Mouse (Mus musculus) midbrain, embryonic 14.5 days (tissue): ENCODE data around the gene Atg3. TPM values are rescaled to one million over a fixed set of nuclear protein-coding genes. Genes with fewer than 3 reads are reported as not detected.

Source experiments
- ATAC-seq: fragments of 200-750 bp; cut with Nextera tagmentation; 2 replicates; pipeline ENCODE4 v1.8.0; 2017; ENCODE audit warnings: moderate number of reproducible peaks, moderate library complexity; ENCODE audit not compliant: low FRiP score, low TSS enrichment
- DNase-seq: peaks from one replicate; pipeline ENCODE4 v3.0.0-alpha.2; 2015
- H3K27ac ChIP-seq: fragments of 300-500 bp; sonication (generic); replicated peaks from 2 replicates; pipeline ENCODE4 v1.5.1; 2014; ENCODE audit warnings: mild to moderate bottlenecking, low read depth, low read length, moderate library complexity
- H3K27me3 ChIP-seq: fragments of 300-500 bp; sonication (generic); 2 replicates; pipeline ENCODE4 v1.6.1; 2014; ENCODE audit warnings: low read length, control low read depth, mixed read lengths; ENCODE audit not compliant: control insufficient read depth, insufficient read depth
- H3K36me3 ChIP-seq: fragments of 300-500 bp; sonication (generic); 2 replicates; pipeline ENCODE4 v1.6.1; 2014; ENCODE audit warnings: low read length, control low read depth; ENCODE audit not compliant: control insufficient read depth, insufficient read depth
- H3K4me1 ChIP-seq: fragments of 300-500 bp; sonication (generic); 2 replicates; pipeline ENCODE4 v1.6.1; 2014; ENCODE audit warnings: mild to moderate bottlenecking, antibody characterized with exemption, low read length, control low read depth; ENCODE audit not compliant: control insufficient read depth, insufficient read depth
- H3K4me2 ChIP-seq: fragments of 300-500 bp; sonication (generic); 2 replicates; pipeline ENCODE4 v1.6.1; 2014; ENCODE audit warnings: mild to moderate bottlenecking, low read length, moderate library complexity
- H3K4me3 ChIP-seq: fragments of 300-500 bp; sonication (generic); replicated peaks from 2 replicates; pipeline ENCODE4 v1.5.1; 2014; ENCODE audit warnings: low read depth, low read length
- H3K9ac ChIP-seq: fragments of 300-500 bp; sonication (generic); replicated peaks from 2 replicates; pipeline ENCODE4 v1.6.1; 2014; ENCODE audit warnings: mild to moderate bottlenecking, low read length, moderate library complexity
- H3K9me3 ChIP-seq: fragments of 300-500 bp; sonication (generic); 2 replicates; pipeline ENCODE4 v1.6.1; 2016; ENCODE audit warnings: low read length, control low read depth, mixed read lengths; ENCODE audit not compliant: control insufficient read depth
- WGBS: fragments of 180-500 bp; shearing (Covaris S2); extraction: QIAGEN DNeasy Blood & Tissue Kit; methylation state at CpG from one replicate; pipeline ENCODE4 v1.1.7; 2014; 5-methylcytosine and 5-hydroxymethylcytosine counted together
- polyA plus RNA-seq: library from polyadenylated mRNA; unstranded; fragments of >200 nt; fragmentation: Nextera tagmentation; extraction: Ambion mirVana; gene quantifications from 2 replicates; pipeline ENCODE4 v1.2.1, GENCODE M21; 2014

Gene Atg3
- polyA plus RNA-seq, 1 experiment from 2014 or later = 46.6 TPM

DNA sequence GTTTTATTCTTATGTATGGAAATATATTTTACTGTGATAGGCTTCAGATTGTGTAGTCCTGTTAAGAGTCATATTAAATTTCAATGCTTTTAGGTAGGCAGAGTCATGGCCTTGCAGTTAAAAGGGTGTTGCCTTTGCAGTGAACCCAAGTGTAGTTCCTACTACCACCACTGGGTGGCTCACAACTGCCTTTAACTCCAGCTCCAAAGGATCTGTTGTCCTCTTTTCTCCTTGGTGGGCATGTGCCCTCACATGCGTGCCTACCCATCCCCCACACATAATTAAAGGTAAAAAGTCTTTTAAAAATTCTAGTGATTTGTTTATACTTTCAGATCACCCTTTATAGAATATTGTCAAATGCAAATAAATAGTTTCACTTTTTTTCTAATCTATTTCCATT lies 34.0 kb downstream of the Atg3 start:
- Histone ChIP-seq H3K4me3 (no peak overlapping the region), H3K9ac (no peak overlapping the region), H3K27me3 (no peaks in the 10 kb centered on the region), H3K4me2 (no peak overlapping the region), H3K36me3 (peaks cover 9% of the 10 kb centered on the region; the same call in 1 of the 2 replicates), H3K27ac (no peak overlapping the region), H3K9me3 (no peaks in the 10 kb centered on the region), H3K4me1 (no peaks in the 10 kb centered on the region)
- DNase-seq = peak; percentile 90
- peak; percentile 59 for ATAC-seq
- 8% methylated on average over 1 of the region's 1 CpGs for WGBS

- Histone ChIP-seq H3K4me1 (no peaks in the 10 kb centered on the region), H3K27me3 (no peaks in the 10 kb centered on the region), H3K9me3 (no peaks in the 10 kb centered on the region), H3K27ac (no peak overlapping the region), H3K9ac (no peak overlapping the region), H3K4me3 (no peak overlapping the region), H3K36me3 (no peaks in the 10 kb centered on the region), H3K4me2 (no peak overlapping the region)
- DNase-seq (peak; percentile 95), ATAC-seq (peak; percentile 65)
- 29% methylated on average over 6 of the region's 6 CpGs for WGBS
Measured at GRCm38 (mm10) chr16:45196816-45197215, 38.2 kb downstream of the Atg3 start.

GRCm38 (mm10) chr16:45201395-45201794 lies 42.8 kb downstream of the Atg3 start:
- Histone ChIP-seq H3K36me3 (no peaks in the 10 kb centered on the region), H3K9ac (no peak overlapping the region), H3K4me2 (no peak overlapping the region), H3K9me3 (no peaks in the 10 kb centered on the region), H3K27me3 (no peaks in the 10 kb centered on the region), H3K4me1 (no peaks in the 10 kb centered on the region), H3K27ac (no peak overlapping the region), H3K4me3 (no peak overlapping the region)
- ATAC-seq (no peak), DNase-seq (no peak)
- WGBS = 96% methylated on average over 2 of the region's 2 CpGs

DNA sequence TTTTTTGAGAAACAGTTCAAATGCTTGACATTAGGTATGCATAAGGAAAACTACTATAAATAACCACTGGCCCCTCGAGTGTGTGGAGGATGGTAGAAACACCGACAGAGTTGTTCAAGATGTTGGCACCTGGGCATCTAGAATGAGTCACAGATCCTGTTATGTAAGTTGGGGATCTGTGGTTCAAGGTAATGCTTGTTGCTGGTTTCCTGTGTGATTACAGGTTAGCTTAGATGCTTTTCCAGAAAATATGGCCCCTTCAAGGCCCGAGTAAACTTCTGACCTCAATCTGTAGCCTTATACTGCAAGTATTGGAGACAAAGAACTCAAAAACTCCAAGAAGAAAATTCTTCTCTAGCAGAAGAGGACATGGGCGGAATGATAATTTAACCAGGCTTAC lies 45.9 kb downstream of the Atg3 start:
- H3K36me3 ChIP-seq = no peaks in the 10 kb centered on the region
- DNase-seq (no peak), ATAC-seq (no peak)
- 87% methylated on average over 4 of the region's 4 CpGs for WGBS
- H3K27me3 ChIP-seq = no peaks in the 10 kb centered on the region
- no peaks in the 10 kb centered on the region for H3K4me1 ChIP-seq
- H3K27ac ChIP-seq = no peak overlapping the region
- no peak overlapping the region for H3K9ac ChIP-seq
- H3K9me3 ChIP-seq = no peaks in the 10 kb centered on the region
- no peak overlapping the region for H3K4me3 ChIP-seq
- no peak overlapping the region for H3K4me2 ChIP-seq

- ATAC-seq (no peak), DNase-seq (no peak)
- 76% methylated on average over 12 of the region's 12 CpGs for WGBS
- no peak overlapping the region for H3K4me2 ChIP-seq
- H3K36me3 ChIP-seq = no peaks in the 10 kb centered on the region
- H3K9me3 ChIP-seq = no peaks in the 10 kb centered on the region
- H3K27ac ChIP-seq = no peak overlapping the region
- H3K4me3 ChIP-seq = no peak overlapping the region
- no peak overlapping the region for H3K9ac ChIP-seq
- H3K27me3 ChIP-seq = no peaks in the 10 kb centered on the region
- H3K4me1 ChIP-seq = no peaks in the 10 kb centered on the region
Measured at GRCm38 (mm10) chr16:45204859-45205670, 46.5 kb downstream of the Atg3 start.

DNA sequence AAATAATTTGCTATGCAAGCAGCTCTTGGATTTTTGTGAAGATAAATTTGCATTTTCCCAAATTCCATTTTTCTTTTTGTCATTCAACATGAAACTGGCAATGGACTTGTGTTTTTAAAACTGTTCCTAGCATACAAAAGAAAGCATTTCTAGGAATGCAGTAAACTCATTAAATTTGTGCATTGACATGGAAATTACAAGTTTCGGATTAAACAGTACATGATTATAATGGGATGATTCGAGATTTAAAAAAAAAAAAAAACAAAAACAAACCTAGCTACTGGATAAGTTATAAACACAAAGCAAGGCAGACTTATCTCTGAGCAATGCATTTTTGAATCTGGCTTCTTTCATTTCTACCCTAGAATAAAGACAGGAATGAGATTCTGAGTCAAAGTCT lies 63.4 kb downstream of the Atg3 start:
- no peaks in the 10 kb centered on the region for H3K27me3 ChIP-seq
- H3K9me3 ChIP-seq = no peaks in the 10 kb centered on the region
- H3K9ac ChIP-seq = no peak overlapping the region
- no peak overlapping the region for H3K4me3 ChIP-seq
- no peaks in the 10 kb centered on the region for H3K36me3 ChIP-seq
- no peak for DNase-seq
- H3K27ac ChIP-seq = no peak overlapping the region
- 71% methylated on average over 2 of the region's 2 CpGs for WGBS
- no peak for ATAC-seq
- H3K4me2 ChIP-seq = no peak overlapping the region
- 0 out of 2 replicates have a peak, but pooled peaks cover 3% of the 10 kb centered on the region for H3K4me1 ChIP-seq

DNA sequence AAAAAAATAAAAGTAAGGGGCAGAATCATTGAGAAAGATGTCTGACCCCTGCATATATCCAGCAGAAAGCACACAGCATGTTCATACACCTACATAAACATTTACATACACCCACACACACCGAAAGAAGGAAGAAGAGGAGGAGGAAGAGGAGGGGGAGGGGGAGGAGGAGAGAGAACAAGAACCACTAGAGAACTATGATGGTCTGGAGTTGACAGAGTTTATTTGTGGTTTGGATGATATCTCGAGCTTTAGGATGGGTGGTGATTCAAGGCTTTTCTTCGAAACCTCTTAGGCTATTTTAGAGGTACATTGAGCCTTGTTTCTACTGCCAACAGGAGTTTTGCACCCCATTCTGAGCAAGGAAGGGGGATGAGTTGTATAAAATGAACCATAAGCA lies 64.2 kb downstream of the Atg3 start:
- ATAC-seq (no peak), DNase-seq (no peak)
- Histone ChIP-seq H3K36me3 (no peaks in the 10 kb centered on the region), H3K4me2 (no peak overlapping the region), H3K9ac (no peak overlapping the region), H3K4me3 (no peak overlapping the region), H3K9me3 (no peaks in the 10 kb centered on the region), H3K27me3 (no peaks in the 10 kb centered on the region), H3K4me1 (no peaks in the 10 kb centered on the region), H3K27ac (no peak overlapping the region)
- WGBS = 92% methylated on average over 3 of the region's 3 CpGs

GRCm38 (mm10) chr16:45223648-45224388 lies 65.2 kb downstream of the Atg3 start, which contains the start of gene Btla:
Gene Btla, plus strand, starts transcription at chr16:45224315.
- Histone ChIP-seq H3K4me3 (no peak within 1 kb of the TSS), H3K27me3 (no peaks in the 10 kb centered on the region), H3K36me3 (no peaks in the 10 kb centered on the region), H3K4me1 (no peaks in the 10 kb centered on the region), H3K9me3 (no peaks in the 10 kb centered on the region), H3K9ac (no peak within 1 kb of the TSS), H3K27ac (no peak within 1 kb of the TSS), H3K4me2 (no peak within 1 kb of the TSS)
- no peak for DNase-seq
- ATAC-seq = no peak
- 27% methylated on average over 10 of the region's 10 CpGs for WGBS
